Mouse (Mus musculus) CH12F3 (cell line): Measurements from ENCODE around the gene Tfcp2.

Source experiments
- in situ Hi-C: fragments of 300-500 bp; cut with MboI; formaldehyde crosslinking; loops from 2 replicates; pipeline ENCODE4 v1.14.3; 2020; ENCODE audit warnings: low sequenced_read_pairs

Gene Tfcp2

GRCm38 (mm10) chr15:100551326-100552307 lies at the start of gene Tfcp2:
Gene Tfcp2 (minus strand): TSS chr15:100552008.
- in situ Hi-C loops: no loop called here

DNA sequence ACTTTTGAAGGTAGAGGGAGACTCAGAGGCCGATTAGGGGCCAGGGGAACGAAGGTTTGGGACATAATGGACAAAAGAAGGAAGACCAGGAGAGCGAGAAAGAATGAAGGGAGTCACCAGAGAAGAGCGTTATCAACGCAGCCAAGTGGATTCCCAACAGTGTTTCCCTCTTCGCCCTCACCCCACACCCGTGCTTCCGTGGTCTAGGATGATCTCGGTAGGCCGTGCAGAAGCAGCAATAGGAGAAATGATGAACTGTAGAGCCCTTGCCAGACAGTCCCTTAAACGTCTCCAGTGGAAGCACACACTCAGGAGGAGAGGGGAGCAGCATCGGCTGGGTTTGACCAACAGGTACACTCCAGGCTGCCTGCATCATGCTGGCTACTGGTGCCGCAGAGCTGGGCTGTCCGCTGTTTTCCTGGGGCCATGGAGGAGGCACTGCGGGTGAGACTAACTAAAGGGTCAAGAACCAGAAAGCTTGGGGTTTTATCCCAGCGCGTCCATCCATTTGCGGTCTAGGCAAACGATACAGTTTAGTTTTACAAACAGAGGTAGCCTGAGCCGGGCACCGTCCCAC lies 49.0 kb upstream of the Tfcp2 start:
- in situ Hi-C loops: no loop called here

DNA sequence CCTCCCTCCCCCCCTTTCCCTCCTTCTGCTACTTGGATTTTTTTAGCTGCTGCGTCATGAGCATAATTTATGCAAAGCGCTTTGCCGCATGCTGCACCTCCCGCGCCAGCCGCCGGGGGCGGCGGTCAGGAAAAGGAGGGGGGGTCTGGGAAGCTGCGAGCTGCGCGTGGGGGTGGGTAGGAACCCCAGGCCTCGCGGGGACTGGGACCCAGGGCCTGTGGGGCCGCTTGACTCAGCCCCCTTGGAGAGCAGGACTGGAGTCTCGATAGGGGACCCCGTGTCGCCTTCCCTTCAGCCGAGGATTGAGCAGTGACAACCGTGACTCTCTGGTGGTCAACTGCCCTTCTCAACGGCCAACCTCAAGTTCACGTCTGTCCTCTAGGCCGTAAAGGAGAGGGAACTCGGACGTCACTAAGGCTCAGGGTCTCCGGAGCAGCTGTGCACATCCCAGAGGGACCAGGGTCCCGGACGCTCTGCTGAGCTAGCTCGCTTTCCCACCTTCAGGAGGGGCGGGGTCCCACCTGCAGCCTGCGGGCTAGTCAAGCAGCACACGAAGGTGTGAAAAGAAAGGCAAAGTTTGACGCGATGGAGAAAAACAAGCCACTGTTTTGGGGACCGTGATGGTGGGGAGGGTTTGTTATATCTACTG lies 48.4 kb upstream of the Tfcp2 start:
- in situ Hi-C loops: no loop called here

DNA sequence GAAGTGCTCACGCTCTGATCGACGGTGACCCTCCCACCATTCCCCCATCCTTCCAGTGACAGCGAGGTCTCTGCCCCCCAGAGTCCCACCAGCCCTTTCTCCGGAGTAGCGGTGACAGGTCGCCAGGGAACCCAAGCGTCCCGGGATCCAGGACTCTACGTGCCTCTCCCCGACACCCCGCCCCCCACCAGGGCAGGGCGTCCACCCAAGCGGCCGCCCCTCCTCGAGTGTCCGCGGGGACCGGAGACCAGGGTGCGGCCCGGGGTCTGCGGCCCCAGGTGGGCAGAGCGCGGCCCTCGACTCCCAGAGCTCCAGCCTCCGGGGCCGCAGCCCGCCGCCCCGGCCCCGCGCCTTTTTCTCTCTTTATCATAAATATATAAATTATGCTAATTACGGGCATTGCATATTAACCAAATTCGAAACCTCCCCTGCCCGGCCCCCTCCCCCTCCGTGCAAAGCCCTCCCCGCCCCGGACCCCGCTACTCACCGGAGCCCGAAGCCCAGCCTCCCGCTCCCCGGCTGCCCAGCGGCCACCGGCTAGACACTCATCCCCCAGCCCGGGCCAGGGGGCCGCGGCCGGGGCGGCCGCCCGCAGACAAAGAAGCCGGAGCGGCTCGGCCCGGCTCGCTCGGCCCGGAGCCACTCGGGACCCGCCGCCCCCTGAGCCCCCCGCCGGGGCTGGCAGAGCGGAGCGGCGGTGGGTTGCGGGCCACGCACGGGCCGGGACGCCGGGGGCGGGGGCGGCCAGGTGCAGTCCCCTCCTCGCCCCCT lies 47.7 kb upstream of the Tfcp2 start, which contains the start of gene Pou6f1:
TSS of gene Pou6f1 (minus strand) at position 709 of the 771 bp plus-strand sequence.
- in situ Hi-C loops: no loop called here

GRCm38 (mm10) chr15:100598883-100599275 lies 47.1 kb upstream of the Tfcp2 start:
- in situ Hi-C loops: no loop called here

GRCm38 (mm10) chr15:100598287-100598882 lies 46.6 kb upstream of the Tfcp2 start:
- in situ Hi-C loops: no loop called here

GRCm38 (mm10) chr15:100592817-100593216 lies 41.0 kb upstream of the Tfcp2 start:
- in situ Hi-C loops: no loop called here

GRCm38 (mm10) chr15:100590436-100590835 lies 38.6 kb upstream of the Tfcp2 start:
- in situ Hi-C loops: no loop called here

DNA sequence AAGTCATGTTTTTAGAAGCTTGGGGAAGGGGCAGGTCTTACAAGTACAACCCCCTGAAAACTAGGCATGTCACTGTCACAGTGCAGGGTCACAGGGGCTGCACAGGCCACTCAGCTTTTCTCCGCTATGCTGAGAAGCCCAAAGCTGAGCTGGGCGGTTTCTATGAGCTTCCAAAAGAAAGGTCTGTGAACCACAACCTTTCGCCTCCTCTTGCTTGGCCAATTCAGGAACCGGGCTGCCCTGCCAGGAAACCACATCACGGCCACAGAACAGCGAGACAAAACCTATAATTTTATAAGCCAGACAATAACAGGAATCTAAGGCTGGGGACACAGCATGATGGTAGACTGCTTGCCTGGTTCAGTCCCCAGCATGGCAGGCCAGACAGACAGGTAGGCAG lies 36.5 kb upstream of the Tfcp2 start:
- in situ Hi-C loops: no loop called here

DNA sequence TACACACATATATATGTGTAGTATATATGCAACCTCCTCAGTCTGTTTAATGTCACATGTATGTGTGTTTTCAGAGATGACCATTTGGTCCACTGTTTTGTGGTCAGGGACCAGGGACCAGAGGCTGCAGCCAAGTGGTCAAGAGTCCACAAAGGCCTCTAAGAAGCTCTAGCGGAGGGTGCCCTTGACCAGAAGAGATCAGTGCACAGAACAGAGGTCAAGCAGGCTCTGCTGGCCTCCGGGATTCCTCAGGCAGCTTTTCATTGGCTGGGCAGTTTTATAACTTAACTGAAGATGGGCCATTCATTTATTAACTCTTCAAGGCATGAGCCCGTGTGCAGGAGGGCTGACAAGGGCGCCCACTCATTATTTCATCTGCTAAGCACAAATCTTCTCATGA lies 35.4 kb upstream of the Tfcp2 start:
- in situ Hi-C loops: no loop called here

DNA sequence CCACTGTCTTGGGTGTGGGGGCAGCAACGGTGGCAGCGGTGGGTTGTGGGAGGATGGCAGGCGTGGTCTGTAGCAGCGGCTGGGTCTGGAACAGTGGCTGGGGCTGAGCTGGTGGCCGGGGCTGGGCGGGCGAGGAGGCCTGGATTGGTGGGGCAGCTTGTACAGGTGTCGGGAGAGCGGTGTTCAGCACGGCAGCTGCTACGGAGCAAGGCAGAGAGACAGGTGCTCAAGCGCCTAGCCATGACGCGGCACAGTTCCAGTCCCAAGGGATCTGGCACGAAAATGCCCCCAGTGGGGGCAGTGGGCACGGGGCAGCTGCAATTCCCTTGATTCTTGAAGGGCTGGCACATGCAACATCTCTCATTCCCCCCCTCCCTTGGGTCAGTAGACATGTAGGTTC lies 34.1 kb upstream of the Tfcp2 start:
- in situ Hi-C loops: no loop called here

GRCm38 (mm10) chr15:100580108-100580507 lies 28.3 kb upstream of the Tfcp2 start:
- in situ Hi-C loops: no loop called here

GRCm38 (mm10) chr15:100577972-100578371 lies 26.2 kb upstream of the Tfcp2 start:
- in situ Hi-C loops: no loop called here

GRCm38 (mm10) chr15:100576810-100577209 lies 25.0 kb upstream of the Tfcp2 start:
- in situ Hi-C loops: no loop called here

GRCm38 (mm10) chr15:100576392-100576791 lies 24.6 kb upstream of the Tfcp2 start:
- in situ Hi-C loops: no loop called here

GRCm38 (mm10) chr15:100575366-100575765 lies 23.6 kb upstream of the Tfcp2 start:
- in situ Hi-C loops: no loop called here

DNA sequence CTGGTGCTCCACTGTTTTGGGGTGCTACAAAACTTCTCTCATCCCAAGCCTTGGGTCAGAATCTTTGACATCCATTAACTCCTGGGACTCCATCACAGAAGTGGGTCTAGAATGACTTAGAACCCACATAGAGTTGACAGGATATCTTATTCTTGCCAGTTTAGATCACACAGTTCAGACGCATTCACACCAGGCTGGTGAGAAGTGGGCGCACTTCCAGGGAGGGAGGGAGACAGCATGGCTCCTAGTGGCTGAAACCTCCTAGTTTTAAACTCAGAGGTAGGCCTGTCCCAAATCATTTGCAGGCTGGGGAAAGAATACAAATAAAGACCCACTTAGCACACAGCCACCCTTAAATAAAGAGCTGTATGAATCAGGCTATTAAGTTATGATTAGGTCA lies 22.6 kb upstream of the Tfcp2 start:
- in situ Hi-C loops: no loop called here

DNA sequence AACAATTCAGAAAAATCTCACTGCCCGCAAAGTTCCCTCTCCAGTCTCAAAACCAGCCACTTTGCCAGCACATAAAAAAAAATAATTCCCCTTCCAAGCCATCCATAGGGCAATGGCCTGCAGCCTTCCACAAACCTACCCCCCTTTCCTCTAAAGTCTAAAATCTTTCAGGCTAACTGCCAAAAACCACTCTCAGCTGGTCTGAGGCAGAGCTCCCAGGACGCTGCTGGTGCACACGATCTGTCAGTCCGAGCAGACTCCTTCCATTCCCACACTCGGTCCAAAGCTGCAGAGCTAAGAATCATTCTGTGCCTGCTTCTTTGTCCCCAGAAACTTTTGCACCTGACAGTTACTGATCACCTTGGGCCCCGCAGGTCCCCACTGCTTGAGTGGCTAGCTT lies 22.1 kb upstream of the Tfcp2 start:
- in situ Hi-C loops: no loop called here

DNA sequence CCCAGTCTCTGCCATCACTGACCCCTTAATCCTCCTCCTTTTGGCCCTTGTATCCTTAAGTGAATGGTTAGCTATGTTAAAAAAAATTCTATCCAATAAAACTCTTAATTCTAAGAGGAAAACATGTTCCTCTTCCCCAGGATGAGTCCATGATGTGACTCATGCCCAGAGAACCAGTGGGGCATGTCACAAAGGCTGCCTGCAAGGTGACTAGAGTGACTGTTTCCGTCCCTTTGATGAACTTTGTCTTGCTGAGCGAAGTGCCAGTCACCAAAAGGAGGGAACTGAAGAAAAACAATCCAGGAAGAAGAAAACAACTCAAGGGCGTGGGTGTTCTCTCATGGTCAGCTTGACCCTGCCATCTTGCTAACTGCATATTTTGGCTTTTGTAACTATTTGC lies 17.4 kb upstream of the Tfcp2 start:
- in situ Hi-C loops: no loop called here

- in situ Hi-C loops: no loop called here
Observed at GRCm38 (mm10) chr15:100566531-100566930, 14.7 kb upstream of the Tfcp2 start.
